Mouse (Mus musculus): ENCODE measurements around the gene Fbxw7.

DNA sequence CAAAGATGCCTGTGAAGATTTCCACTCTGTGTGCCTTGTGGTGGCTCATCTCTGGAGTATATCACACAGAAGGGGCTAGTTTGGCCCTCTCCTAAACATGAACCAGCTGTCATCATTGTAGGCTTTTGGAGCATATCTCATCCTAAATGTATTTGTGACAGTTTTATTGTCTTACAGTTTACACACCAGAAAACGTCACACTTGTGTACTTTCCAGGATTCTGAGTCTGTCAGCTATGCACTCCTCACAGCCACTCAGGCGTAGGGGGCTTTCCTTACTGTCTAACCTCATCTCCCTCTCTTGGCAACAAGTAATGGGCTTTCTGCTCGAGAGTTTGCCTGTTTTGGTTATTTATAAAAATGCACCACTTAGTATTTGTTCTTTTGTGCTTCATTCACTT is 50.6 kb downstream of the Fbxw7 start:
- no peak for TF ChIP-seq POLR2A (IDR thresholded peaks at IDR 0.05; ENCODE audit: borderline replicate concordance, extremely low read depth, insufficient read depth, insufficient read length, poor library complexity, severe bottlenecking)
- no peak for TF ChIP-seq CTCF (IDR thresholded peaks at IDR 0.05; ENCODE audit: borderline replicate concordance, extremely low read depth, insufficient read depth, insufficient read length)
